14 mouse cellular contexts compared by ENCODE assay signal in the genomic region with DNA sequence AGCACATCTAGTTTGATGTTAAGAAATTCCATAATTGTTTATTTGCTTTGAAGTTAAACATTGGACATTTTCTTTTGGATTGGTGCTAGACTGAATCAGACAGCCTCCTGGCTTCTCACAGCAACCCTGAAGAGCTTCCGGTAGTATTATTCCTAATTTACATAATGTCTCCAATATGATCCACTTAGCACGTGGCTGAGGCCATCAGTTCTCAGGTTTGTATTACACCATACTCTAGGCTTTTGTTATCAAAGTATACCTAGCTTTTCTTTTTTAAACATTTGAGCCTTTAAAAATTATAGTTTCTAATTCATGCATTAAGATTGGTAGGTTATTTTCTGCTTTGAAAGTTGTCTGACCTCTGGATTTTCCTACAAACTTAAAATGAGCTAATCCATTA. TPM values are rescaled to one million over a fixed set of nuclear protein-coding genes. Genes with fewer than 3 reads are reported as not detected.
DNase-seq lines count a peak whose midpoint lies in the region; ATAC-seq and TF ChIP-seq lines count a peak whose summit lies in the region.
"Had no signal": no experiment of that assay in that cellular context is flagged by ENCODE, and none has a peak within 500 bp of the region (broad histone marks: within the 10 kb centered on the region; RNA-seq: fewer than 3 reads in every experiment).

No protein-coding gene starts in this region.

- H3K36me3 ChIP-seq in heart, embryonic 15.5 days, result no peaks in the 10 kb centered on the region
- no peaks in the 10 kb centered on the region for H3K36me3 ChIP-seq in liver, embryonic 12.5 days
- H3K36me3 ChIP-seq: limb, embryonic 10.5 days had no signal

- H3K27me3 ChIP-seq in heart, embryonic 15.5 days, result no peaks in the 10 kb centered on the region
- H3K27me3 ChIP-seq in Patski, result no peaks in the 10 kb centered on the region
- H3K27me3 ChIP-seq in liver, embryonic 12.5 days (replicated peaks), result no peaks in the 10 kb centered on the region

- H3K4me3 ChIP-seq in heart, embryonic 15.5 days, result peak overlapping the region; percentile 9
- no peak overlapping the region for H3K4me3 ChIP-seq in liver, embryonic 12.5 days
- H3K4me3 ChIP-seq: limb, embryonic 10.5 days had no signal

- POLR2A ChIA-PET in Patski (lab: Charles Lee), result no interaction called here

- H3K9me3 ChIP-seq in heart, embryonic 15.5 days (replicated peaks), result no peaks in the 10 kb centered on the region
- H3K9me3 ChIP-seq in liver, embryonic 12.5 days (replicated peaks), result no peaks in the 10 kb centered on the region
- H3K9me3 ChIP-seq: limb, embryonic 10.5 days had no signal

- peak overlapping the region; percentile 55 for H3K4me2 ChIP-seq in heart, embryonic 15.5 days
- peak overlapping the region; percentile 42 for H3K4me2 ChIP-seq in liver, embryonic 12.5 days

- H3K9ac ChIP-seq in heart, embryonic 15.5 days, result no peak overlapping the region
- no peak overlapping the region for H3K9ac ChIP-seq in liver, embryonic 12.5 days

- no peak for ATAC-seq in heart, embryonic 15.5 days (replicated peaks; ENCODE audit: insufficient number of reproducible peaks, insufficient read depth, low FRiP score, low read depth)
- ATAC-seq in Patski, result peak; percentile 46
- ATAC-seq in liver, embryonic 12.5 days, result no peak
- ATAC-seq in megakaryocyte-erythroid progenitor cell, adult 5-6 weeks (replicated peaks; ENCODE audit: low FRiP score, low TSS enrichment, poor library complexity, severe bottlenecking), result no peak

- no peak for DNase-seq in heart, postnatal 4 days
- peak; percentile 78 for DNase-seq in 416B (ENCODE audit: low read depth)
- DNase-seq in Patski (ENCODE audit: low read depth, low spot score), result no peak
- no peak for DNase-seq in frontal cortex, postnatal 36 days (ENCODE audit: low spot score in 2 of 2)
- DNase-seq in testis, postnatal 14 days (ENCODE audit: low spot score), result no peak
- DNase-seq: cerebellum, adult 11-12 months; gastrocnemius, postnatal 10 days had no signal

- TF ChIP-seq CTCF in Patski (IDR thresholded peaks at IDR 0.05), result no peak

- CTCF ChIA-PET in Patski (lab: Charles Lee), result interaction anchor here (0.9 to 2.2 kb wide), 6 partner anchors 8 to 119 kb away, joined by 3 to 9 read pairs (median 3); partner anchors contain the start of gene Ifnb1

- peaks cover 16% of the 10 kb centered on the region for H3K4me1 ChIP-seq in heart, embryonic 15.5 days (replicated peaks)
- H3K4me1 ChIP-seq in liver, embryonic 12.5 days, result peaks cover 27% of the 10 kb centered on the region

- 35% methylated on average over 2 of the region's 2 CpGs for whole genome bisulfite sequencing in heart, embryonic 15.5 days
- 38% methylated on average over 2 of the region's 2 CpGs for WGBS in liver, embryonic 12.5 days (ENCODE audit: insufficient replicate concordance)

- H3K27ac ChIP-seq in heart, embryonic 15.5 days, result peak overlapping the region; percentile 79
- 0 out of 2 replicates have a peak overlapping the region, but pooled peaks have one; percentile 37 for H3K27ac ChIP-seq in liver, embryonic 12.5 days
- H3K27ac ChIP-seq: limb, embryonic 10.5 days had no signal

- in situ Hi-C loops in Patski (cut with MboI; ENCODE audit: low pct_unique_long_range_greater_than_20kb), result no loop called here

RNA-seq across cellular contexts. Expression of gene Ifnb1, which starts 7.3 kb away (rescaled TPM):
- polyA plus RNA-seq in heart, embryonic 15.5 days (2015; fragmentation: Nextera tagmentation; extraction: Ambion mirVana), result not detected in 2 replicates
- not detected for total RNA-seq in heart, postnatal 4 days (2021)
- polyA plus RNA-seq in Patski (2021), result not detected
- not detected in 2 replicates for polyA plus RNA-seq in liver, embryonic 12.5 days (2016; fragmentation: Nextera tagmentation; extraction: Ambion mirVana)
- total RNA-seq in megakaryocyte-erythroid progenitor cell, adult 5-6 weeks (2014; fragmentation: Nextera tagmentation), result not detected in 2 replicates
- total RNA-seq in megakaryocyte-erythroid progenitor cell, adult 5-6 weeks (2017), result not detected in 2 replicates
- total RNA-seq: adrenal gland, postnatal 36 days; gastrocnemius, postnatal 10 days had no signal
- polyA plus RNA-seq: limb, embryonic 10.5 days; small intestine, adult 2 months; testis, adult 2 months had no signal

RNA-seq across cellular contexts. Expression of gene Ifna15, which starts 42.8 kb away (rescaled TPM):
- polyA plus RNA-seq in heart, embryonic 15.5 days (2015; fragmentation: Nextera tagmentation; extraction: Ambion mirVana), result not detected in 2 replicates
- total RNA-seq in heart, postnatal 4 days (2021), result not detected
- not detected for polyA plus RNA-seq in Patski (2021)
- polyA plus RNA-seq in liver, embryonic 12.5 days (2016; fragmentation: Nextera tagmentation; extraction: Ambion mirVana), result not detected in 2 replicates
- total RNA-seq in megakaryocyte-erythroid progenitor cell, adult 5-6 weeks (2014; fragmentation: Nextera tagmentation), result not detected in 2 replicates
- total RNA-seq in megakaryocyte-erythroid progenitor cell, adult 5-6 weeks (2017), result not detected in 2 replicates
- total RNA-seq: adrenal gland, postnatal 36 days; gastrocnemius, postnatal 10 days had no signal
- polyA plus RNA-seq: limb, embryonic 10.5 days; small intestine, adult 2 months; testis, adult 2 months had no signal

RNA-seq across cellular contexts. Expression of gene Ifna14, which starts 56.3 kb away (rescaled TPM):
- not detected in 2 replicates for polyA plus RNA-seq in heart, embryonic 15.5 days (2015; fragmentation: Nextera tagmentation; extraction: Ambion mirVana)
- not detected for total RNA-seq in heart, postnatal 4 days (2021)
- polyA plus RNA-seq in Patski (2021), result not detected
- polyA plus RNA-seq in liver, embryonic 12.5 days (2016; fragmentation: Nextera tagmentation; extraction: Ambion mirVana), result not detected in 2 replicates
- total RNA-seq in megakaryocyte-erythroid progenitor cell, adult 5-6 weeks (2014; fragmentation: Nextera tagmentation), result not detected in 2 replicates
- not detected in 2 replicates for total RNA-seq in megakaryocyte-erythroid progenitor cell, adult 5-6 weeks (2017)
- total RNA-seq: adrenal gland, postnatal 36 days; gastrocnemius, postnatal 10 days had no signal
- polyA plus RNA-seq: limb, embryonic 10.5 days; small intestine, adult 2 months; testis, adult 2 months had no signal
